Mouse (Mus musculus): Measurements from ENCODE around the gene Ptbp1.

Ptbp1 gene

GRCm38 (mm10) chr10:79832786-79833181 lies 21.4 kb upstream of the Ptbp1 start:
- DNase-seq (ENCODE audit: low spot score in 2 of 2), result no peak

- peak; percentile 63 to 76 for DNase-seq (ENCODE audit: low spot score in 2 of 2)
Measured at GRCm38 (mm10) chr10:79834769-79835398, 19.3 kb upstream of the Ptbp1 start.

GRCm38 (mm10) chr10:79836918-79837317 lies 17.3 kb upstream of the Ptbp1 start:
- DNase-seq (ENCODE audit: low spot score in 2 of 2), result no peak

- DNase-seq (ENCODE audit: low spot score in 2 of 2), result no peak
Measured at GRCm38 (mm10) chr10:79838151-79838550, 16.1 kb upstream of the Ptbp1 start.

GRCm38 (mm10) chr10:79840091-79840490 lies 14.1 kb upstream of the Ptbp1 start:
- DNase-seq (ENCODE audit: low spot score in 2 of 2), result no peak

GRCm38 (mm10) chr10:79840644-79841551 lies 13.3 kb upstream of the Ptbp1 start:
- no peak for DNase-seq (ENCODE audit: low spot score in 2 of 2)

GRCm38 (mm10) chr10:79842322-79842721 lies 11.9 kb upstream of the Ptbp1 start:
- no peak for DNase-seq (ENCODE audit: low spot score in 2 of 2)

- no peak for DNase-seq (ENCODE audit: low spot score in 2 of 2)
Measured at GRCm38 (mm10) chr10:79843476-79843875, 10.8 kb upstream of the Ptbp1 start.

- DNase-seq (ENCODE audit: low spot score in 2 of 2), result no peak
Measured at GRCm38 (mm10) chr10:79846553-79846952, 7.7 kb upstream of the Ptbp1 start.

- DNase-seq (ENCODE audit: low spot score in 2 of 2), result no peak
Measured at GRCm38 (mm10) chr10:79849941-79850628, 4.1 kb upstream of the Ptbp1 start.

GRCm38 (mm10) chr10:79851653-79852052 lies 2.6 kb upstream of the Ptbp1 start:
- DNase-seq (ENCODE audit: low spot score in 2 of 2), result no peak

GRCm38 (mm10) chr10:79852107-79852789 lies 2.0 kb upstream of the Ptbp1 start:
- DNase-seq (ENCODE audit: low spot score in 2 of 2), result no peak

- DNase-seq (ENCODE audit: low spot score in 2 of 2), result no peak
Measured at GRCm38 (mm10) chr10:79852827-79853226, 1.4 kb upstream of the Ptbp1 start.

GRCm38 (mm10) chr10:79853392-79853791 lies 835 bp upstream of the Ptbp1 start:
- peak in 1 of 2 experiments; percentile 38 for DNase-seq (ENCODE audit: low spot score in 2 of 2)

GRCm38 (mm10) chr10:79854801-79855541 lies 744 bp downstream of the Ptbp1 start:
- peak; percentile 70 for DNase-seq (ENCODE audit: low spot score in 2 of 2)

GRCm38 (mm10) chr10:79855558-79856184 lies 1.4 kb downstream of the Ptbp1 start:
- peak; percentile 60 to 72 for DNase-seq (ENCODE audit: low spot score in 2 of 2)

- no peak for DNase-seq (ENCODE audit: low spot score in 2 of 2)
Measured at GRCm38 (mm10) chr10:79856280-79856679, 2.1 kb downstream of the Ptbp1 start.

- peak in 1 of 2 experiments; percentile 54 for DNase-seq (ENCODE audit: low spot score in 2 of 2)
Measured at GRCm38 (mm10) chr10:79856704-79857451, 2.7 kb downstream of the Ptbp1 start.

GRCm38 (mm10) chr10:79857452-79857811 lies 3.2 kb downstream of the Ptbp1 start:
- DNase-seq (ENCODE audit: low spot score in 2 of 2), result peak; percentile 75 to 80

GRCm38 (mm10) chr10:79857894-79858293 lies 3.7 kb downstream of the Ptbp1 start:
- no peak for DNase-seq (ENCODE audit: low spot score in 2 of 2)
